Mouse (Mus musculus) cortical plate, adult 2 months (tissue): ENCODE data around the gene Hoxd3. TPM values are rescaled to one million over a fixed set of nuclear protein-coding genes. Genes with fewer than 3 reads are reported as not detected.

Experiments used
- H3K27ac ChIP-seq: fragments of 200-500 bp; 2 replicates; pipeline ENCODE4 v1.5.1; 2012; ENCODE audit warnings: low read length, control low read depth, inconsistent platforms; ENCODE audit not compliant: insufficient read depth
- H3K4me1 ChIP-seq: fragments of 200-500 bp; 2 replicates; pipeline ENCODE4 v1.6.1; 2011; ENCODE audit warnings: low read length; ENCODE audit not compliant: control insufficient read depth, insufficient read depth
- H3K4me3 ChIP-seq: fragments of 200-500 bp; 2 replicates; pipeline ENCODE4 v1.5.1; 2011; ENCODE audit warnings: mild to moderate bottlenecking, low read length, control low read depth; ENCODE audit not compliant: insufficient read depth
- CTCF ChIP-seq: fragments of 200-500 bp; IDR thresholded peaks from 2 replicates; pipeline ENCODE4 v1.5.1; 2011; ENCODE audit warnings: mild to moderate bottlenecking, control low read depth, low read length; ENCODE audit not compliant: insufficient read depth; ENCODE audit errors: extremely low read depth
- POLR2A ChIP-seq: fragments of 200-500 bp; IDR thresholded peaks from 2 replicates; pipeline ENCODE4 v1.6.1; 2011; ENCODE audit warnings: mild to moderate bottlenecking, low read length, control low read depth; ENCODE audit not compliant: insufficient read depth; ENCODE audit errors: extremely low read depth
- polyA plus RNA-seq: library from polyadenylated mRNA; depleted of rRNA; stranded (reverse); fragments of >200 nt; gene quantifications from 2 replicates; pipeline ENCODE4 v1.2.3, GENCODE M21; 2012

Gene Hoxd3
- polyA plus RNA-seq, 1 experiment = not detected

- TF ChIP-seq CTCF (no peak), POLR2A (no peak)
- Histone ChIP-seq H3K4me1 (no peaks in the 10 kb centered on the region), H3K4me3 (no peak overlapping the region), H3K27ac (no peak overlapping the region)
These were observed 39.1 kb downstream of the Hoxd3 start for GRCm38 (mm10) chr2:74750731-74751250.

- Histone ChIP-seq H3K4me1 (no peaks in the 10 kb centered on the region), H3K4me3 (no peak overlapping the region), H3K27ac (no peak overlapping the region)
- TF ChIP-seq CTCF (no peak), POLR2A (no peak)
These were observed 40.1 kb downstream of the Hoxd3 start for GRCm38 (mm10) chr2:74751861-74752260.

- TF ChIP-seq POLR2A (no peak), CTCF (no peak)
- no peak overlapping the region for H3K4me3 ChIP-seq
- H3K4me1 ChIP-seq = no peaks in the 10 kb centered on the region
- H3K27ac ChIP-seq = no peak overlapping the region
These were observed 40.9 kb downstream of the Hoxd3 start for GRCm38 (mm10) chr2:74752431-74753174.

DNA sequence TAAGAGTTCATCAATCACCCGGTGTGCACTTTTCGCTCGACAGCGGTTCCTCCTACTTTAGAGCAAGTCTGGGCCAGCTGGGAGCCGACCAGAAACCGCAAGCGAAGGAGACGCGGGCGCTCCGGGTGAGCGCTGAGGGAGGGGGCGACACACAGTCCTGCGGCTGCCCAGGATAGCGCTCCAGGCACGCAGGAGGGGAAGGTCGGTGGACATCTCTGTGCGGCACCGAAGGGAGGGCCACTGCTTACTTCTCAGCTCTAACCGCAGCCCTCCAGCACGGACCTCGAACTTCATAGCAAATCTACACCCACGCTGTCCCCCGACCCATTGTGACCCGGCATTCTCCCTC, 41.4 kb downstream of the Hoxd3 start:
- no peaks in the 10 kb centered on the region for H3K4me1 ChIP-seq
- no peak overlapping the region for H3K27ac ChIP-seq
- no peak overlapping the region for H3K4me3 ChIP-seq
- TF ChIP-seq CTCF (no peak), POLR2A (no peak)

- H3K4me1 ChIP-seq = no peaks in the 10 kb centered on the region
- no peak overlapping the region for H3K27ac ChIP-seq
- H3K4me3 ChIP-seq = no peak overlapping the region
- TF ChIP-seq CTCF = no peak
- TF ChIP-seq POLR2A = no peak
These were observed 42.0 kb downstream of the Hoxd3 start for GRCm38 (mm10) chr2:74753711-74754110.

DNA sequence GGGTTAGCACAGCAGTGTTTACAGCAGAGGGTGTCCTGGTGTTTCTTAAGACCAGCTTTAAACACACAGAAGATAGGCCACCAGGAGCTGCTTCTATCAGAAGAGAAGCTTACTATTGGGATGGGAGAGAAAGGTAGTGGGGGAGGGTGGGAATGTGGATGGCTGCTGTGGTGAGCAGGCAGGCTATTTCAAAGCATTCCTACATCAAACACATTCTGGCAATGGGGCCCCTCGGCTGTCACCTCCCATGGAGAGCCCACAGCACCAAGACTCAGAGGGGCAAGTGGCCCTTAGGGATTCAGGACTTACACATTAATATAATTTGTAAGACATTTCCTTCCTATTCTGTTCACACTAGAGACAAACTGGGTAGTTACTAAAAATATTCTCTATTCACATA, 48.4 kb downstream of the Hoxd3 start:
- TF ChIP-seq CTCF (no peak), POLR2A (no peak)
- H3K4me1 ChIP-seq = no peaks in the 10 kb centered on the region
- H3K4me3 ChIP-seq = no peak overlapping the region
- no peak overlapping the region for H3K27ac ChIP-seq

DNA sequence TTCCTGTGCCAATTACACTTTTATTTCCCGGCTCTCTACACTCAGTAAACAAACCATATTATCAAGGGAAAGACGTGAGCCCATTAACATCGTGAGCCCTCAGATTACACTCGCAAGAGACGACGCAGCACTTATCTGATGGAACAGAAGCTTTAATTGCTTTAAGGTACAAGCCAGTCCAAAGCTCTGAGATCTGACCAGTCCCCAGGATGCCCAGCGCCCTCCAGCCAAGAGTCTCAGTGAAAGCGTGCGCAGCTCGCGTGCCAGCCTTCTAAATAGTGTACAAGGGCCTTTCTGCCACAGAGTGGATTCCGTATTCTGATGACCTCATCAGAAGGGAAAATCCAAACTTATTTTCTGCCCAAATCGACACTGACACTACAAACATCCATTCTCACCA, 50.2 kb downstream of the Hoxd3 start:
- Histone ChIP-seq H3K4me3 (no peak overlapping the region), H3K4me1 (no peaks in the 10 kb centered on the region), H3K27ac (no peak overlapping the region)
- no peak for TF ChIP-seq POLR2A
- no peak for TF ChIP-seq CTCF

GRCm38 (mm10) chr2:74762522-74763244, 51.0 kb downstream of the Hoxd3 start, which contains the start of gene Hoxd1:
Hoxd1 (plus strand) TSS chr2:74762980.
- H3K4me1 ChIP-seq = no peaks in the 10 kb centered on the region
- no peak within 1 kb of the TSS for H3K27ac ChIP-seq
- H3K4me3 ChIP-seq = no peak within 1 kb of the TSS
- TF ChIP-seq POLR2A (no peak), CTCF (no peak)

- no peak for TF ChIP-seq POLR2A
- no peak for TF ChIP-seq CTCF
- H3K27ac ChIP-seq = no peak overlapping the region
- no peaks in the 10 kb centered on the region for H3K4me1 ChIP-seq
- no peak overlapping the region for H3K4me3 ChIP-seq
These were observed 51.6 kb downstream of the Hoxd3 start for GRCm38 (mm10) chr2:74763245-74763735.
